Mouse (Mus musculus) ES-E14 (cell line): ENCODE data around the gene Fmo2.

Experiments
- MAFK ChIP-seq: IDR thresholded peaks from 2 replicates; pipeline ENCODE4 v1.6.1; 2014; ENCODE audit warnings: mild to moderate bottlenecking, low read depth, low read length, inconsistent platforms; ENCODE audit not compliant: insufficient read depth
- ZC3H11A ChIP-seq: IDR thresholded peaks from 2 replicates; pipeline ENCODE4 v1.6.1; 2012; ENCODE audit warnings: low read depth, mild to moderate bottlenecking, inconsistent platforms, low read length, borderline replicate concordance
- ZNF384 ChIP-seq: IDR thresholded peaks from 2 replicates; pipeline ENCODE4 v1.6.1; 2012; ENCODE audit warnings: low read depth, low read length, inconsistent platforms

GRCm38 (mm10) chr1:162938696-162939351 lies 40.3 kb upstream of the Fmo2 start:
- TF ChIP-seq ZC3H11A, result no peak
- no peak for TF ChIP-seq ZNF384
- no peak for TF ChIP-seq MAFK
